Mouse (Mus musculus) lung, adult 18-20 months (tissue): ENCODE results near the gene Pex6.
A peak's percentile ranks its signal among the peaks of the same experiment; 100 is the strongest.

Source experiments
- DNase-seq, 2 experiments: peaks; one replicate each; pipeline ENCODE4 v3.0.0; 2022; ENCODE audit warnings: mixed read lengths in 2 of 2

Pex6 gene

GRCm38 (mm10) chr17:46710959-46711597 is at the start of gene Pex6:
Gene Pex6 (plus strand): TSS chr17:46711463.
- peak; percentile 92 to 94 for DNase-seq

DNA sequence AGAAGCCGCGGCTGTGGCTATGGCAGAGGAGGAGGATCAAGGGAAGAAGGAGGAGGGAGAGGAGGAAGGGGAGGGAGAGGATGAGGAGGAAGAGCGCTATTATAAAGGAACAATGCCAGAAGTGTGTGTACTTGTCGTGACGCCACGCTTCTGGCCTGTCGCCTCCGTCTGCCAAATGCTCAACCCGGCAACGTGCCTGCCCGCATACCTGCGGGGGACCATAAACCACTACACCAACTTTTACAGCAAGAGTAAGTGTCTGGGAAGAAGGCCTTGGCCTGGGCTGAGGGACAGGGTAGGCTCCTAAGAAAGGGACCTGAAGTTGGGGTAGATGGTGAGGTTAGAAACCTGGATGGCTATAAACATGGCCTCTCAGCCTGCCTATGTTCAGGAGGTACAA is 49.3 kb upstream of the Pex6 start:
- no peak for DNase-seq

- DNase-seq = no peak
Observed at GRCm38 (mm10) chr17:46662730-46663129, 48.5 kb upstream of the Pex6 start.

DNA sequence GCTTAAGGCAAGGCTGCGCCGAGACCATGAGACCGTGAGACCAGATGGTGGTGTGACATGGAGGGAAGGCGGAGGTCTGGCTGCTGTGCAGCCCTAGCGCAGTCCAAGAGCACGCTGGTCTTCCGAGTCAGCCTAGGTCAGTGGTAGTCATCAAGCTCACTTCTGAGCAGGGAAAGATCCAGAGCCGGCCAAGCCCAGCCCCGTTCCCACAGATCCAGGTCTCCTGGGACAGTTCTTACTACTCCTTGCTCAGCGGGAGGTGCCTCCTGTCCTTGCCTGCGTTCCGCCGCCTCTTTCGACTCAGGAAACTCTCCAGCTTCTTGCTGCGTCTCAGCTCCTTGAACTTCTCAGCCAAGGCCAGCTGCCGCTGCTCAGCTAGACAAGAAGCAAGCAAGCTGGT is 43.6 kb upstream of the Pex6 start:
- no peak for DNase-seq

DNA sequence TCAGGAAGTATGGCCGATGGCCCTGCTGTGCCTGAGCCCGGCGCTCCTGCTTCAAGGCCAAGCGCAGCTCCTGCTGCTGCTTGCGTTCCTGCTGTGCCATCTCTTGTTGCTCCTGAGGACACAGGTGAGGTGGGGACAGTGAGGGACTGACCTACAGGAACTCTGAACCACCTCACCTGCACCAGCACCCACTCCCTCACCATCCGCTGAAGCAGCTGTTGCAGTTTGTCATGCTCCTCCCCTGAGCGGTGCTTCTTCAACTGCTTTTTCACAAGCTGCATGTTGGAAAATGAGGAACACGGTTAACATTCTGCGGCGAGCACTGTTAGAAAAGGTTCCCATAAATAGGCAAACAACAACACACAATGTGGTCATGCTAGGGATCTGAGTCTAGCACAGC is 41.4 kb upstream of the Pex6 start:
- DNase-seq = no peak

- peak; percentile 94 for DNase-seq
Observed at GRCm38 (mm10) chr17:46673850-46674529, 37.3 kb upstream of the Pex6 start, which contains the start of gene Rrp36. Gene Rrp36 (minus strand): TSS chr17:46674352.

DNA sequence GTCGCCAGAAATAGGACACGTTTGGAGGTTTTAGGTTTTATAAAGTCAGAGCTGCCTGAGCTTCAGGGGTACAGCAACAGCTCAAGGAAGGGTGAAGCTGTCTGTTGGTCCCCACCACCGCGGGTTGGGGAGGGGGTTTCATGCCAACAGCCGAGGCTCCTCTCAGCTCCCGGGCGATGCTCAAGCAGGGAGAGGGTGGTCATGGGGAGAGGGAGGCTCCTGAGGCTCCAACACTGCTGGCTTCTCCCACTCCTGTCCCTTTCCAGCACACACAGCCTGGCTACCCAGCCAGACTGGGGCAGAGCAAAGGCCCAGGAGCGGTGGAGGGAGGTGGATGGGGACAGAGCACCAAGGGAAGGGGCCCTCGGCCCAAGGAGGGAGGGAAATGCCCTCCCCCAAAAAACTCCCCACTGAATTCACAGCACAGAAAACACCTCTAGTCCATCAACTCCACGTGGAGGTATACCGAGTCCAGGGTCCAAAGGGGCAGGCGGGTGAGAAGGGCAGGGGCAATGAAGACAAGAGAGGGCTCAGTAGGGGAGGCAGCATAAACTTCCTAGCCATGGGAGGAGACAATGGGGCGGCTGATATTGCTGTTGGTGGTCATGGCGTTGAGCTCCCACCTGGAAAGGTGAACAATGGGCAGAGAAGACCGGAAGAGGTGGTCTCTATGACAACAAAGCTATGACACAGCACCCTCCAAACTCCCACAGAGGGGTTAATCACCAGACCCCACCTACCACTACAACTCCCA is 36.6 kb upstream of the Pex6 start:
- DNase-seq = no peak

DNA sequence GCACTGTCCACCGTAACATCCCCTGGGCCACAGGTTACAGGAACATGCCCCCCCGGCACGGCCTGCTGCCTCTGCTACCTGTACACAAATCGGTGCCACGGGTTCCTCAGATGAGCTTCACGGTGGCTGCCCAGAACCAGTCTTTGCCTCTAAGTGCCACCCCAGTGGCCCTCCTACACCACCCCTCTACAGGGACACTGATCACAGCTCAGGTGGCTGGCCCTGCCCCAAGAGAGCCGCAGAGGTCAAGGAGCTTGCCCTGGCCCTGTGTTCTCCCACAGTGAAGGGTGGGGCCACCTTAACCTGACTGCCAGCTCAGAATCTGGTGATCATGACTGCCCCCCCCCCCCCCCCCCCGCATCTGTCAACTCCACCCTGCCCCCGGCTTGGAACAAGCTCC is 32.8 kb upstream of the Pex6 start, which contains the start of gene Mea1:
Mea1 (plus strand) TSS at position 378 of the 400 bp plus-strand sequence.
- DNase-seq = peak; percentile 82 to 87

DNA sequence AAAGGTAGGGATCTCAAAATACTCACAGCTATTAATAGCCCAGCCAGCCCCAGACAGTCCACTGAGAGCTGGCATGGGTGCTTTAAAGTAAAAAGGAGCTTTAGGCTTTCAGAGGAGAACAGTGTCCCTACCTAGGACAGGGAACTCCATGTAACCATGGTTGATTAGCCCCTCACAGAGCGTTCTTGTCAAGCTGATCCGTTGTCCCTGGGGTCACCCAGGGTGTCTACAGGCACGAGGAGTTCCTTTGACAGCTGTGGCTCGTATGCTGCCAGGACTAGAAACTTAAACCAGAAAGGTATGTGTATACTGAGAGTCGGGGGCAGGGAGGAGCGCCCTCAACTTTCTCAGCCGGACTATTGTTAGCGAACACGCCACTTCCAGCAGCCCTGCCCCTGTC is 32.4 kb upstream of the Pex6 start:
- no peak for DNase-seq

DNA sequence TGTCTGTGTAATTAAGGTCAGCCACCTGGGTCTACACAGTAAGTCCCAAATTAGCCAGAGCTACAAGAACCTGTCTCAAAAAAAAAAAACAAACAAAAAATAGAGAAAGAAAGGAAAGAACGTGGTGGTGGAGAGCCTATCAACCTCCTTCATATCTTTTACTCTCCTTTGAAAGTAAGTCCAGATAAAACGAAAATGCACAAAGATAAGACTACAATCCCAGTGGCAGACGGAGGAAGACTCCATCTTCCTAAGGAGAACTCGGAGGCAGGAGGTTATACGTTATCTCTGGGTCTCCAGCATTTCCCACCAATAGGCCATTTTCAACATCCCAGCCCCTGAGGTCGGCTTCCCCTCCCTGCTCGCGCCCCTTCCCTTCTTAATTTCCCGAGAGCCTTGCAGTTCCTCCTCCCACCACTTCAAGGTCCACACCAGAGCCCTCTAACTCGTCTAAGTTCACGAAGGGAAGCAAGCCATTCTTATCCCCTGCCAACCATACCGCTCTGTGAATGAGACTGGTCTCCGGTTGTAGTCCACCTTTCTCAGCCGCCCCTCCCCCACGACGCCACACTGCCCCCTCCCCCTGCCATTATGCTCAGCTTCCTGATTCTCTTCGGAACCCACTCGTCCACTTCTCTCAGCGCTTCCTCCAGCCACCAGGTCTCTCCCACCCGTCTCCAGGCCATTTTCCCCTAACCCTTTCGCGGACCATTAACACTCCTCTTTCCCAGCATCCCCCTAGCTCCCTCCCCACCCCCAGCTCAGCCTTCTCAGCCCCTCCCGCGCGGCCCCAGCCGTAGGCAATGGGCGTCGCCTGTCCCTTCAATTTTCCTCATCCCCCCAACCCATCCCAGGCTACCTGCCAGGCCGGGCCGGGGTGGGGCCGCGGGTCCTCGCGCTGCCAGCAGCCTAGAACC is 31.2 kb upstream of the Pex6 start:
- DNase-seq = peak; percentile 43 to 44

GRCm38 (mm10) chr17:46680760-46681373 is 30.4 kb upstream of the Pex6 start, which contains the start of gene Klhdc3:
Gene Klhdc3 (minus strand): TSS chr17:46680914.
- DNase-seq = peak; percentile 98 to 99

DNA sequence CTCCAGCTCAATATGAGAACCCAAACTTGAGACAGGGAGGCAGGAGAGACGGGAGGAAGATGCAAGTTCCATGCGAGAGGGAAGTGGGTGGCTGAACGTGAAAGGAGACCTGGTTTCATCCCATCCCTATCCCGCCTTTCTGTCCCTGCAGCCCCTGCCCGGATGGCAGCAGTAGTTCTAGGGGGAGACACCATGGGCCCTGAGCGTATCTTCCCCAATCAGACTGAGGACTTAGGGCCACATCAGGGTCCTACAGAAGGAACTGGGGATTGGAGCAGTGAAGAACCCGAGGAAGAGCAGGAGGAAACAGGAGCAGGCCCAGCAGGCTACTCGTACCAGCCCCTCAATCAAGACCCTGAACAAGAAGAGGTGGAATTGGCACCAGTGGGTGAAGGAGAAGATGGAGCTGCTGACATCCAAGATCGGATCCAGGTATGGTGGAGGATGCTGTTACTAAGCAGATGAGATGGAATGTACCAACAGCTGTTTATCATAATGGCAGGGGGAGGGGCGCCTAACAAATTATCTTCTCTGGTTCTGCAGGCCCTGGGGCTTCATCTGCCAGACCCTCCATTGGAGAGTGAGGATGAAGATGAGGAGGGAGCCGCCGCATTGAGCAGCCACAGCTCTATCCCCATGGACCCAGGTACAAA is 29.7 kb upstream of the Pex6 start:
- no peak for DNase-seq

DNA sequence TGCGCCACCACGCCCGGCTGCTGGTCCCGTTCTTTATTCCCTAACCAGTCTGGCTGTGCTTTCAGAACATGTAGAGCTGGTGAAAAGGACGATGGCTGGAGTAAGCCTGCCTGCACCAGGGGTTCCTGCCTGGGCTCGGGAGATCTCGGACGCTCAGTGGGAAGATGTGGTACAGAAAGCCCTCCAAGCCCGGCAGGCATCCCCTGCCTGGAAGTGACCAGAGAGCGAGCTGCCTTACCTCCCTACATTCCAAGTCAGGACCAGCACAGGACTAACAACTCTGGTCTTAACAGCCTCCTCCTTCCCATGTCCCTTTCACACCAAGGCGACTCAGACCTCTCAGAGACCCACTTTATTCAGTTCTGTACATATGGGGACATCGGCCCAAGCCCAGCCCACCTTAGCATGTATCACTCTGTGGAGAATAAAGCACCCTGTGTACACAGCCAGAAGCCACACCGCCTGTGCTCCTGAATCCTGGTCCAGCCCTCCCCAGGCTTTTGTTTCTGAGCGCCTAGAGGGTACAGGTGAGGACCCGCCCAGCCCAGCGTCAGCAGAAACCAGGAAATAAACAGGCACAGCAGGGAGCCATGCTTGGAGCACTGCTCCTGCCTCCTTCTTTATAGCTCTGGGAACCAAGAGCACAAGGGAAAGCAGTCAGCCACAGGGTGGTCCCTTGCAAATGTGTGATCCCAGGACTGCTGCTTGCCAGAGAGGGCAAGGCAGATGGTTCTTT is 28.4 kb upstream of the Pex6 start:
- DNase-seq = peak in 1 of 2 experiments; percentile 28

- DNase-seq = no peak
Observed at GRCm38 (mm10) chr17:46685913-46686312, 25.4 kb upstream of the Pex6 start.

DNA sequence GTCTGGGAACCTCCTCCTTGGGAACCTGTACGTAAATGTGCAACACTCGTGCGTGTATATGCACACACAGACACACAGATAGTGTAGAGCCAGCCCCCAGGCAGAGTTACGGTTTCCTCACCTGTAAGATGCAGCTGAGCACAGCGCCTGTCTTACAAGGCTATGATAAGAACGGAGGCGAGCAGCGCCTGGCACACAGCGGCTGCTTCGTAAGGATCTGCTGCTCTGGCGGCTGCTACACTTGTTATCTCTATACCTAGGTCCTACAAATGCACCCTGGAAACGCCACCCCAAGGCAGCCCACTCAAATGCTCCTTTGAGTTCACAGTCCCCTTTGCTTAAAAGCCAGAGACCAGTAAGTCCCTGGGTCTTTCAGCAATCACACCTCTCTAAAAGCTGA is 20.6 kb upstream of the Pex6 start:
- no peak for DNase-seq

DNA sequence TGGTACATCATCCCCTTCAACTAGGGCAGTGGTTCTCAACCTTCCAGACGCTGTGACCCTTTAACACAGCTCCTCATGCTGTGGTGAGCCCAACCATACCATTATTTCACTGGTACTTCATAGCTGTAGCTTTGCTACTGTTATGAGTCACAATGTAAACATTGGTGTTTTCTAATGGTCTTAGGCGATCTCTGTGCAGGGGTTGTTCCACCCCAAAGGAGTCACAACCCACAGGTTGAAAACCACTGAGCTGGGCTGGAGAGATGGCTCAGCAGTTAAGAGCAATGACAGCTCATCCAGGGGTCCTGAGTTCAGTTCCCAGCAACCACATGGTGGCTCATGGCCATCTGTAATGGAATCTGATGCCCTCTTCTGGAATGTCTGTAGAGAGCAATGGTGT is 19.9 kb upstream of the Pex6 start:
- no peak for DNase-seq

- no peak for DNase-seq
Observed at GRCm38 (mm10) chr17:46694517-46695063, 16.7 kb upstream of the Pex6 start.

DNA sequence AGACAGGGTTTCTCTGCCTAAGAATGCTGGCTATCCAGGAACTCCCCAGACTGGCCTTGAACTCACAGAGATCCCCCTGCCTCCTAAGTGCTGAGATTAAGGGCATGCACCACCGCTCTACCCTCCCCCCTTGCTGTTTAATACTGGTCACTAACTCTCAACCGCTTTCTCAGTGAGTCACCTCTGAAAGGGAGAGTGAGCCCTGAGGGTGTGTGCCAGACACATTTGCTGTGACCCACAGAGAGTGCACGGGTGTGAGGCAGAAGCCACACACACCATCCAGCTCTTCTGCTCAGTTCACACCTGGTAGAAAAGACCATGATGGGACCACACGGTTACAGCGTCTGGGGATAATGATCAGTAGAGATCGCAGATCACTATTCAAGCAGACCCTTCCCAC is 12.7 kb upstream of the Pex6 start:
- no peak for DNase-seq

DNA sequence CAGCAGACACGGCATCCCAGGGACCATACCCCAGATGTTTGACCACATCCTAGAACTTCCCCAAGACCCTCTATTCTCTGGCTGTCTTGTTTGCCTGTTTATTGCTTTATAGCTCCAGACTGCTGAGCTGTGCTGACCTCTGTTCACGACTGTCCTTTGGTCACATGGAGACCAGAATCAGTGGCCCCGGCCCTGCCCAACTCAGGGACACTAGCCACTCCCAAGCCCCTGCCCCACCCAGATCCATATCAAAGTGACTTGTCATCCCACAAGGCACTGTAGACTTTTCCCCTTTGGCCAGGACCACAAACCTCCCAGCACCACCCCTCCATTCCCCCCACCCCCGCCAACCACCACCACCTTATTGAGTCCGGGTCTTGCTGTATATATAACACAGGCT is 12.0 kb upstream of the Pex6 start:
- no peak for DNase-seq

DNA sequence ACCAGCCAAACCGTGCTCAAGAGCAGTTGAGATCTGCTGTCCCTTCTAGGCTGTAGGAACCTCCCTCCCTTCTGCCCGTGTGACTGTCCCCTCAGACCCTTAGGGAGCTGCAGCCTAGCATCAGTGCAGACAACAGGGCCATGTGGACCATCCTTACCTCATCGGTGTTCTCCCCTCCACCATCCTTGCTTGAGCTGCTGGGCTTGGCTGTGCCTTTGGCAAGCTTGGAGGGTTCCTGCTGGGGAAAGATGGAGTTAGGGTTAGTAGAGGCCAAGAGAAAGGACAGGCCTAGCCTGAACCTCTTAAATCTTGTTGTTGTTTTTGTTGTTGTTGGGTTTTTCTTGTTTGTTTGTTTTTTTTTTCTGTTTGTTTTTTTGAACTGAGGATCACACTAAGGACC is 11.4 kb upstream of the Pex6 start:
- DNase-seq = no peak

GRCm38 (mm10) chr17:46701489-46701888 is 9.8 kb upstream of the Pex6 start:
- DNase-seq = no peak
